Mouse (Mus musculus): Measurements from ENCODE around the gene Fitm1. TPM values are rescaled to one million over a fixed set of nuclear protein-coding genes. Genes with fewer than 3 reads are reported as not detected.

Gene Fitm1
- total RNA-seq, 1 experiment from 2014 or later = not detected

DNA sequence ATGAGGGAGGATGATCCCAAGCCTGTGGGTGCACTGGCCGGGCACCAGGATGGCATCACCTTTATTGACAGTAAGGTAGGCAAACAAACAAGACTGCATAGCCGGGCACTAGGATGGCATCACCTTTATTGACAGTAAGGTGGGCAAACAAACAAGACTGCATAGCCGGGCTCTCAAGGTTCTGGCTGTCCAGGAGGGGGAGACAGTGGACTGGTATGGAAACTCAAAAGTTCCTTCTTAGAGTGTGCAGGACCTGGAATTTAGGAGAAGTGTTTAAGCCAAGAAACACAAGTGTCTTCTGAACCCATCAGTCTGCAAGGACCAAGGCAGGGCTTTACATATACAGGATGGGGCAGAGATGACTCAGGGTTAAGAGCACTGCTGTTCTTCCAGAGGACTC is 9.7 kb upstream of the Fitm1 start:
- ATAC-seq (replicated peaks; ENCODE audit: low read depth, poor library complexity, severe bottlenecking) = no peak

DNA sequence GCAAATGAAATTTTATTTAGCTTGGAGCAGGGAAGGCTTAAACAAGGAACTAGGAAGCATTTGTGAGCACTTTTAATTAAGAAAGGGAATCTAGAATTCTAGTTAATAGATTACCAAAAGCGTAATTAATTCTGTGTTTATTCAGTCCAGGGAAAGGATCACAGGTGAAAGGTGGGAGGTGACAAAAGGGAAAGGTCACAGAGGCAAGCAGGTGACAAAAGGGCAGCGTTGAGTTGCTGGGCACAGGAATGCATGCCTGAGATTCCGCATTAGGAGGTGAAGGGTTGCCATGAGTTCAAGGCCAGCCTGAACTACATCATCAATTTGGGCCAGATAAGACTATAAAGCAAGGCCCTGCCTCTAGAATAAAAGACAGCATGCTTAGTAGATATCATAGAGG is 7.9 kb upstream of the Fitm1 start:
- no peak for ATAC-seq (replicated peaks; ENCODE audit: low read depth, poor library complexity, severe bottlenecking)

DNA sequence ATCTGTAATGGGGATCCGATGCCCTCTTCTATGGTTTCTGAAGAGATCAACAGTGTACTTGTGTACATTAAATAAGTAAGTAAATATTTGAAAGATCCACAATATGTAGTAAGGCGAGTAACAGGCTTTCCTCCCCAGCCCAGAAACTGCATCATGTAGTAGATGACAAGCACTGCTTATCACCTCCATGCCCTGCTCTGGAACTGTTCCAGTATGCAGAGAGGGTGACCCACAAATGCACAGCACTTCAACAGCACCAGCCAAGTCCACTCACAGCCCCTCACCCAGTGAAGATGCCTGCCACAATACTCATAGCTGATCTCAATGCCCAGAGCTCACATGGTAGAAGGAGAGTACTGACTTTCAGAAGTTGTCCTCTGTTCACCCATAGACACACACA is 4.8 kb upstream of the Fitm1 start:
- ATAC-seq (replicated peaks; ENCODE audit: low read depth, poor library complexity, severe bottlenecking) = no peak

DNA sequence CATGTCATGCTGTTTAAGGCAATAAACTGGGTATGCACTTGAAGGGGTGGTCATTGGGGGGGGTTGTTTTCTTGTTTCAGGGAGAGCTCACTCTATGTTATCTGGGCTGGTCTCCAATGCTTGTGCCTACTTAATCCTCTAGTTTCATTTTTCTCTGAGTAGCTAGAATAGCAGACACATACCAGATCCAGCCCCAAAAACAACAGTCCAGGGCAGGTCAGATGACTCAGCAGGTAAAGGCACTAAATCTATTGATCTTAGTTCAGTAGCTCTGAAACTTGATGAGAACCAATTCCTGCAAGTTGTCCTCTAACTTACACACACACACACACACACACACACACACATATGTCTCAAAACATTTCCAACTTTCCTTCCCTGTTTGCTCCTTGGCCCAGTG is 3.7 kb upstream of the Fitm1 start:
- ATAC-seq (replicated peaks; ENCODE audit: low read depth, poor library complexity, severe bottlenecking) = no peak

DNA sequence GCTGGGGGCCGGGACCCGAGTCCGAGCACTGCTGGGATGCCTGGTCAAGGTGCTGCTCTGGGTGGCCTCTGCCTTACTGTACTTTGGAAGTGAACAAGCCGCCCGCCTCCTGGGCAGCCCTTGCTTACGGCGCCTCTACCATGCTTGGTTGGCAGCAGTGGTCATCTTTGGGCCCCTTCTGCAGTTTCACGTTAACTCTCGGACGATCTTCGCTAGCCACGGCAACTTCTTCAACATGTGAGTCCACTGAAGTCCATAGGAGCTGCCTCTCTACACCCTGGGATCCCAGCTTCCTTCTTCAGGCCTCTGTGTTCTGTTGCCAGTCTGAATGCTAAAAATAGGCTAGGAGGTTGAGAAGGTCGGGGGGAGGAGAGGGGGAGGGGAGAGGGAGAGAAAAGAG is 294 bp downstream of the Fitm1 start:
- ATAC-seq (replicated peaks; ENCODE audit: low read depth, poor library complexity, severe bottlenecking) = no peak

DNA sequence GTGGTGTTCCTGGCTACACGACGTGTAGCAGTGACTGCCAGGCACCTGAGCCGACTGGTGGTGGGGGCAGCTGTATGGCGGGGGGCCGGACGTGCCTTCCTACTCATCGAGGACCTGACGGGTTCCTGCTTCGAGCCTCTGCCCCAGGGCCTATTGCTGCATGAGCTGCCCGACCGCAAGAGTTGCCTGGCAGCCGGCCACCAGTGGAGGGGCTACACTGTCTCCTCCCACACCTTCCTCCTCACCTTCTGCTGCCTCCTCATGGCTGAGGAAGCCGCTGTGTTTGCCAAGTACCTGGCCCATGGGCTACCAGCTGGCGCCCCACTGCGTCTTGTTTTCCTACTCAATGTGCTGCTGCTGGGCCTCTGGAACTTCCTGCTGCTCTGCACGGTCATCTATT is 959 bp downstream of the Fitm1 start:
- ATAC-seq (replicated peaks; ENCODE audit: low read depth, poor library complexity, severe bottlenecking) = peak; percentile 31

DNA sequence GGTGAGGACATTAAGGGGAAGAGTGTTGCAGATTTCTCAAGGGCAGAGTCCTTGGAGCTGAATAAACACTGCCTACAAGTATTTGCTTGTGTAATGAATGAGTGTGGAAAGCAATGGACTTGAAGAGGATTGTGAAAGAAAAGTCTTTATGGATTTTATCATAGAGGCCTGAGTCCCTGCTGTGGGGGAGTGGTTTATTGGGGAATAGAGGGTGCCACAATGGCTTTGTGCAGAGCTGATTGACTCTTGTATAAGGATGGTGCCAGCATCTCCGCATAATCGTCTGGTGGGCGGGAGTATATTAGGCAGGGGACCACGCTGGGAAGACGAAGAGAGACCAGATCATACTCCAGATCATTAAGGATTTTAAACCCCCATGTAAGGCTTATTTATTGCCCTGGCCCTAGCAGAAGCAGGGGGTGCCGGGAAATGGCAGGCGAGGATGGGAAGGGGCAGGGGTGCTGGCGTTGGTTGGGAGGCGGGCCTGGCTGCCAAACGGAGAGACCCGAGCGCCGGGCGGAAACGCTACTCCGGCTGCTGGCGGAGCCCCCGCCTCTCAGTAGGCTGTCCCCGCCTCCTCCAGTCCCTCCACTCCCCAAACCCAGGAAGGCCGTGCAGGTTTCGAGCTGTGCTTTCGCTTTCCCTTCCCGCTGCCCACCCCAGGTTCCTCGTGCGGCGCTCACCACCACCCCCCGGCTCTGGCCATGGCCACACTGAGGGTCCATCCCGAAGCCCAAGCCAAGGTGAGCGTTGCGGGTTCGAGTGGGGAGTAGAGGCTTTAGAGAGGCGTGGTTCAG is 2.7 kb downstream of the Fitm1 start, which contains the start of gene Psme1:
TSS of gene Psme1 (plus strand) at position 253 of the 797 bp plus-strand sequence.
- peak; percentile 91 for ATAC-seq (replicated peaks; ENCODE audit: low read depth, poor library complexity, severe bottlenecking)

DNA sequence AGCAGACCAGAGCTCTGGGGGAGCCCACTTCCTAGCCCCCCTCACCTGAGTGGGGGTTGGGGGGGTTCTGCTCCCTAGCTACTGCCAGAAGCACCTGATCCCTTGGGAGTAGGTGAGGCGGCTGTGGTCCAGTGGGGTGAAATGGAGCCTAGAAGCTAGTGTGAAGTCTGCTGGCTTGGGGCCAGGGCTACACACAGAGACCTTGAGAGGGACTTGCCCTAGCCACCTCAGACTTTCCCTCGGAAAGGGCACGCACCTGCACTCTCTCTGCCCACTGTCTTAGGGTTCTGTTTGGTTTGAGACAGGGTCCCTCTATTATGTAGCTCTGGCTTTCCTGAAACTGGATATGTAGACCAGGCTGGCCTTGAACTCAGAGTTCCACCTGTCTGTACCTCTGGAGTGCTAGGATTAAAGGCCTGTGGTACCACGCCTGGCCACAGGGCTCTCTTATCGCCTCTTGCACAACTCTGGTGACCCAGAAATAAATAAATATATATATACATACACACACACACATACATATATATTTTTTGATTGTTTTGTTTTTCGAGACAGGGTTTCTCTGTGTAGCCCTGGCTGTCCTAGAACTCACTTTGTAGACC is 3.4 kb downstream of the Fitm1 start:
- ATAC-seq (replicated peaks; ENCODE audit: low read depth, poor library complexity, severe bottlenecking) = peak; percentile 18

DNA sequence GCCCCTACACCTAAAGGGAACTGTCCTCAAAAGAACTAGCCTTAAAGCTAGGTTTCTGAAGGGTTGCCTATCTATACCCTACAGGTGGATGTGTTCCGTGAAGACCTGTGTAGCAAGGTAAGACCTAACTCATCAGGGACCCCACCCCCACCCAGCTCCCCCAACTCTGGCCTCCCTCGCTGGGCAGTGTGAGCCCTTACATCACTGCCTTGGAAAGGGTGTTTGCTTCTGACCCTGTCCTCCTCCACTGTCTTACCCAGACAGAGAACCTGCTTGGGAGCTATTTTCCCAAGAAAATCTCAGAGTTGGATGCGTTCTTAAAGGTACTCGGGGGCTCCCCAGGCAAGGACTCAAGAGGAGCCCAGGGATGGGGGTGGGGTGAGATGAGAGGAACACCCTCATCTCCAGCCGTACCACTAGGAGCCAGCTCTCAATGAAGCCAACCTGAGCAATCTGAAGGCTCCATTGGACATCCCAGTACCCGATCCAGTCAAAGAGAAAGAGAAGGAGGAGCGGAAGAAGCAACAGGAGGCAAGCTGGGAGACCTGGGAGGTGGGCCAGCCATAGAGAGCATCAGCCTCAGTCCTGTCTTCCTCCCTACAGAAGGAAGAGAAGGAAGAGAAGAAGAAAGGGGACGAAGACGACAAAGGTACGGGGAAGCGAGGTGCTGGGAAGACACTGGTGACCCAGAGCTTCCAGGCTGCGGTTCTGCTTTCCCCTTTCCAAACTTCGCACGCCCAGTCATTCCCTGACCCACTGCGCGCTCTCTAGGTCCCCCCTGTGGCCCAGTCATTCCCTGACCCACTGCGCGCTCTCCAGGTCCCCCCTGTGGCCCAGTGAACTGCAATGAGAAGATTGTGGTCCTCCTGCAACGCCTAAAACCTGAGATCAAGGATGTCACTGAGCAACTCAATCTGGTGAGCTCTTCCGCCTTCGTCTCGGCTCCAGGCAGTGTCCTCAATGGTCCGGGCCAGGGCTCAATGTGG is 4.4 kb downstream of the Fitm1 start:
- no peak for ATAC-seq (replicated peaks; ENCODE audit: low read depth, poor library complexity, severe bottlenecking)

DNA sequence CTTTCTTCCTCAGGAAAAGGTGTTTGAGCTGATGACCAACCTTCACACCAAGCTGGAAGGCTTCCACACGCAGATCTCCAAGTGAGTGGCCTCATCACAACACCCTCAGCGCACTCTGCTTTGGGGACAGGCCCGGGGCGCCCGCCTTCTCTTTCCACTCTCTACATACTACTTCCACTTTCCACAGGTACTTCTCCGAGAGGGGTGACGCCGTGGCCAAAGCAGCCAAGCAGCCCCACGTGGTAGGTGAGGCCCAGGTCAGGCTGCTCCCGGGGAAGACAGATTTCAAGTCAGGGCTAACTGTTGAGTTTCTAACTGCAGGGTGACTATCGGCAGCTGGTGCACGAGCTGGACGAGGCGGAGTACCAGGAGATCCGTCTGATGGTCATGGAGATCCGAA is 5.3 kb downstream of the Fitm1 start:
- ATAC-seq (replicated peaks; ENCODE audit: low read depth, poor library complexity, severe bottlenecking) = no peak

DNA sequence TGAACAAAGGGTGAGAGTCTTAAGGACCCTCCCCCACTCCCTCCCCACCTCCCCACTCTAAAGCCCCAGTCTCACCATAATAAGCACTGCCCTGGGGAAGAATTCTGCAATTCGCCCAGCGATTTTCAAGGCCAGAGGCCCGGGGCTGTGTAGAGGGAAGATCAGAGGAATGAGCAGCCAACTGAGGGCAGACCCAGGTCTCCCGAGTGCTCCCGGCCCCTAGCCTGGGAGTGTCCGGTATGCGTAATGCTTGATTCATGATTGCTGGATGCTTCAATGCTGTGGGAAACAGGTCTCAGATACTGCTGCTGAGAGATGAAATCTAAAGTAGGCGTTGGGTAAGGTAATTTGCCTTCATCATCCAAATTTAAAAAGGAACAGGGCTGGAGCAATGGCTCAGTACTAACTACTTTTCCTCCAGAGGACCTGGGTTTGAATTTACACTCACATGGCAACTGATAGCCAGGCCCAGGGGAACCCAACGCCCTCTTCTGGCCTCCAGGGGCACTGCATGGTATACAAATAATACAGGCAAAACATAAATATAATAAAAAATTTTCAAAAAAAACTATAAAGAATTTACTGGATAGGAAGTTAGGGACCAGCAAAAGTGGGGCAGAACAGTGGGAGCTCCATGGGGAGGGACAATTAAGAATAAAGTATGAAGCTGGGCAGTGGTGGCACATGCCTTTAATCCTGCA is 6.7 kb downstream of the Fitm1 start:
- ATAC-seq (replicated peaks; ENCODE audit: low read depth, poor library complexity, severe bottlenecking) = no peak

DNA sequence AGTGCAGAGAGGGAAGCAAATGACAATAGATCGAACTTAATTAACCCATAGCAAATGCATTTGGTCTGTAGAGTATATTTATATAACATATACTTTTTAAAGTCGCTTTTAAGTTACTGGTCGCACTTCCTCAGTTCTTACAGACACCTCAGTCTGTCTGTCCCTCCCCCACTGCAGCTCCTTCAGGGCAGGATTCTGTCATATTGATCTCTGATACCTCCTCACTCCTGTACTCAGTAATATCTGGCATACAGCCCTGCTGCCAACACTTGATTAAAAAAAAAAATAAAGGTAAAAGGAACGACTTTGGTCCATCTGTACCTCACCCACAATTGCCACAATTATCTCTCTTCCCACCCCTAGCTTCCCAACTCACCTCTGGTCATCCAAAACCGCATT is 8.9 kb downstream of the Fitm1 start:
- ATAC-seq (replicated peaks; ENCODE audit: low read depth, poor library complexity, severe bottlenecking) = no peak

DNA sequence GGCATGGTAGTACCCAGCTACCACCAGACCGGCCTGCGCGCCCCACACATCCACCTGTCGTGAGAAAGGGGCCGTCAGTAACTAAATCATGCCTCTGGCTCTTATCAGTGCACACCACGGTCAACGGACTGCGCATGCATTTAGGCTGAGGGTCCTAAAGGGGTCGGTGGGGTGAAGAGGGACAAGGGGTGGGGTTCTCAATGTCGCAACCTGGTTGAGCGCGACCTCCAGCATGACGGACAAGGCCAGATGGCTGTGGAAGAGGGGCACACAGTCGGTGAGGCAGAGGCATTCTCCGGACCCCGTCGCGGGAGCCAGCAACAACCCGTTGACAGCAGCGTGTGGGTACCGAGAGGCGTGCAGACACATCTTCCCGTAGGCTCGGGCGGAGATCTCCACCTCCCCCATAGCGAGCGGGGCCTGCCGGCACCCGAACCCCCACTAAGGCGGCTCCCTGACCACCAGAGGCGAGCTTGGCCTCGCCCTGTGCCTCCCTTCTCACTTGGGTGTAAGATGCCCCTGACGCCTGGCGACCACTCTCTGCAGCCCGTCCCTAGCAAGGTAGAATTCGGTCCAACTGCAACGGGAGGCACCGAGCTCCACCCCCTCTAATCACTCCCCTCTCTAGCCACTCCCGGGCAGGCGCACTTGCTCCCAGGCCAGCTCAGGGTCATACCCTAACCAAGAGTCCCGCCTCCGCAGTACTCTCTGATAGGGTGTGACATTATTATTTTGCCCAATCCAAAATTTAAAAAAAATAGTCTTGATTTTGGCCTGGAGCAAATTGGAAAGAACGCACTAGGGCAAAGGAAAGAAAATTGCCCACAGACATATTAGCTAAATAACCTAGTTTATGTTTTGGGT is 9.5 kb downstream of the Fitm1 start, which contains the start of gene Emc9:
TSS of gene Emc9 (minus strand) at position 601 of the 864 bp plus-strand sequence.
- peak; percentile 86 for ATAC-seq (replicated peaks; ENCODE audit: low read depth, poor library complexity, severe bottlenecking)

DNA sequence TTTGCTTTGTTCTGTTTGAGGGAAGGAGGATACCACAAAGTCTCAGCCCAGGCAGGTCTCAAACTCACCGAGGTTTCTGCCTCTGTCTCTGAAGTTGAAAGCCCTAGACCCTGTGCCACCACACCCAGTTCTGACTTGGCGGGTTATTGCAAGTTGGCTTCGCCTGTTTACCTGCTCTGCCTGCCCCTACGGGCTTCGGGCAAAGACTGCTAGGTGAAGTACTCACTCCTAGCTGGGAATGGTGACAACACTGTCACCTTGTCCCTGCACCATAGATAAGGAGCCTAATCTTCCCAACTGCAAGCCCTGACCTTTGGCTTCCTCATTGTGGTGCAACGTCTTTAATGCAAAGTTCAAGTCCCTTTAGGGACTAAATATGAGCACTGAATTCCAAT is 10.1 kb downstream of the Fitm1 start:
- ATAC-seq (replicated peaks; ENCODE audit: low read depth, poor library complexity, severe bottlenecking) = peak; percentile 13; the same call in 1 of the 2 replicates

DNA sequence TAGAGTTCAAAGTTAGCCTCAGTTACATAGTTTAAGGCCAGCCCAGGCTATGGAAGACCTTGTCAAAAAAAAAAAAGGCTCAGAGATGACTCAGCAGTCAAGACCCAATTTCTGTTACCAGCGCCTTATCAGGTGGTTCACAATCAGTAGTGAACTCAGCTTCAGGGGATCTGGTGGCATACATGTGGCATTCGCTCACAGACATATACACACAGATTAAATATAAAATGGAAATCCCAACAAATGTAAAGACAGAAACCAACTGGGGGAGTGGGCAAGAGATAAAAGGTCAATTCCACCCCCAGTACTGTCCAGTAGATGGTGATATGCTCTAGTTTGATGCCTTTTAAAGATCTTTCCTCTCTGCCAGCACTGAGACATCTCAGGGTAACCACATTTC is 10.7 kb downstream of the Fitm1 start:
- ATAC-seq (replicated peaks; ENCODE audit: low read depth, poor library complexity, severe bottlenecking) = peak; percentile 6; the same call in 1 of the 2 replicates

DNA sequence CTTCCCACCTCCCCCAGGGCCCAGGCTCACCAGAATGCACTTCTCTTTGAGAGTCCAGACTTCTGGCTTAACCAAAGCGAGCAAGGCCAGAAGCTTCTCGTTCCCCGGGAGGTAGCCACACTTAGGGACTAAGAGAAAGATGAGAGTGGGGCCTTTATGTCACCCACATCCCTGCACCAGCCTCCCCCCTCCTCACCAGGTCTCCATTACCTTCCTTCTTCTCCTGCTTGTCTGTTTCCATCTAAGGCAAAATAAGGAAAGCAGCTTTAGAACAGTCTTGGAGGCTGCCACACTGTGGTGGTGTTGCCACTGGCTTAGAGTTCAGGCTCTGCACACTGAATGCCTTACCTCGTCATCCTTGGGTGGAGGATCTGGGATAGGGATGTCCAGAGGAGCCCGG is 13.9 kb downstream of the Fitm1 start:
- no peak for ATAC-seq (replicated peaks; ENCODE audit: low read depth, poor library complexity, severe bottlenecking)

DNA sequence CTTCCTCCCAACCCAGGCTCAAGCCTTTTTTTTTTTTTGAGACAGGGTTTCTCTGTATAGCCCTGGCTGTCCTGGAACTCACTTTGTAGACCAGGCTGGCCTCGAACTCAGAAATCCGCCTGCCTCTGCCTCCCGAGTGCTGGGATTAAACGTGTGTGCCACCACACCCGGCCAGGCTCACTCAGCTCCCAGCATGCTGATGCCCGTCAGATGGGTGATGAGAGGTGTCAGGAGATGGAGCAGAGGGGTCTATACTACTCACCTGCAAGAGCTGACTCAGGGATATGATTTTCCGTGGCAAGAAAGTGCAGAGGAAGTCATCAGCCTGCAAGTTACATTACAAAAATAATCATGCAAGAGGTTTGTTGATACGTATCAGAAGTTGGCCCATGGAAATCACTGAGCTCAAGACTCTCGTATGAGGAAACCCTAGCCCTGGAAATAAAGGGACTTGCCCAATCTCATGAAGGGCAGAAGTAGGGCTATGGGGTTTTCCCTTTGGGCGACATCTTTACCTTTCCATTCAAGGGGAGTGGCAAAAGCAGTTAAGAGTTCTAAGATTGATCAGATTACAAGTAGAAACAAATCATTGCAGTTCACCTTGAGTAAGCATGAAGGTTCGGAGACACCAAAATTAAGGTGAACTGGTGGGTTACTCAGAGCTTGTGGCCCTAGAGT is 14.5 kb downstream of the Fitm1 start:
- ATAC-seq (replicated peaks; ENCODE audit: low read depth, poor library complexity, severe bottlenecking) = no peak

DNA sequence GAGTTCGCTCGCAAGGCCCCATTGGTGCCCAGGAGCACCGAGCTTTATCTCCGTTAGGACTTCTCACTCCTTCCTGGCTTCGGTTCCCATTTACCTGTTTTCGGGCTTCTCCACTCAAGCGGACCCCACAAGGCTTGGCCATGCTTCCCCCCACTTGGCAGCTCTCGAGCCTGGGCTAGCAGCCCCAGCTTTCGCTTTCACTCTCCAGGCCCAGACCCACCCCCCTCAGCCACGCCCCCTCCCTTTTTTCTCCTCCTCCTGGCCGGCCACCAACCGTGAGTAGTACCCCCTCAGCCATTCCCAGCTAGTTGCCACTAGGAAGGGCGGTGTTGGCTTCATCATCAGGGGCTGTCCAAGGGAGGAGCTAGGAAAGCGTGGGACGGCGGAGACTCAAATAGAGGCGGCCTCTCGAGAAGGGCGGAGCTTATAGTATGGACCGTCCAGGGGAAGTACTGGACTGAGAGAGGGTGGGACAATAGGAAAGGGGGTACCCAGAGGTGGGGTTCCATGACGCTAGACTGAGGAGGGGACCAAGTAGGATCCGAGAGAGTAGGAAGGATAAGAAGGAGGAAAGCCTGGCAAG is 15.4 kb downstream of the Fitm1 start, which contains the start of gene Psme2:
TSS of gene Psme2 (minus strand) at position 366 of the 583 bp plus-strand sequence.
- ATAC-seq (replicated peaks; ENCODE audit: low read depth, poor library complexity, severe bottlenecking) = peak; percentile 83

All from common myeloid progenitor, adult 5-6 weeks (primary cell).